Mouse (Mus musculus): ENCODE data around the gene Sbp. TPM values are rescaled to one million over a fixed set of nuclear protein-coding genes. Genes with fewer than 3 reads are reported as not detected.

Sbp gene
- total RNA-seq, 4 experiments from 2014 or later, result not detected

DNA sequence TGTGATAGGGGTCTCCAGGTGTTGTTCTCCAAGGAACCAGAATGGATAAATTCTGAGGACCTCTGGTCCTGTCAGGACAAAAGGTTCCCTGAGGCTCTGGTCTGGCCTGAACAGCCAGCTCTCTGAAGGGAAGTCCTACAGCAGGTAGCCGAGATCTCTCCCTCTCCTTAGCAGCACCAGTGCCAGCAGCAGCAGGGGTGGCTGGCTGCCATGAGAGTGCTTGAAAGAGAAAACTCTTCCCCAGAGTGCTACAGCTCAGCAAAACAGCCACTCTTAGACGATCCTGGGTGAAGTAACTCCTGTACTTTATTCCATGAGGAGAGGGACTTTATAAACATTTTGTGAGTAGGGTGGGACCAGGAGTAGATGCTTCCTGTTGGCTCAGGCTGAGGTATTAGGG is 48.3 kb downstream of the Sbp start:
- no peak for DNase-seq (ENCODE audit: low spot score in 2 of 2)

DNA sequence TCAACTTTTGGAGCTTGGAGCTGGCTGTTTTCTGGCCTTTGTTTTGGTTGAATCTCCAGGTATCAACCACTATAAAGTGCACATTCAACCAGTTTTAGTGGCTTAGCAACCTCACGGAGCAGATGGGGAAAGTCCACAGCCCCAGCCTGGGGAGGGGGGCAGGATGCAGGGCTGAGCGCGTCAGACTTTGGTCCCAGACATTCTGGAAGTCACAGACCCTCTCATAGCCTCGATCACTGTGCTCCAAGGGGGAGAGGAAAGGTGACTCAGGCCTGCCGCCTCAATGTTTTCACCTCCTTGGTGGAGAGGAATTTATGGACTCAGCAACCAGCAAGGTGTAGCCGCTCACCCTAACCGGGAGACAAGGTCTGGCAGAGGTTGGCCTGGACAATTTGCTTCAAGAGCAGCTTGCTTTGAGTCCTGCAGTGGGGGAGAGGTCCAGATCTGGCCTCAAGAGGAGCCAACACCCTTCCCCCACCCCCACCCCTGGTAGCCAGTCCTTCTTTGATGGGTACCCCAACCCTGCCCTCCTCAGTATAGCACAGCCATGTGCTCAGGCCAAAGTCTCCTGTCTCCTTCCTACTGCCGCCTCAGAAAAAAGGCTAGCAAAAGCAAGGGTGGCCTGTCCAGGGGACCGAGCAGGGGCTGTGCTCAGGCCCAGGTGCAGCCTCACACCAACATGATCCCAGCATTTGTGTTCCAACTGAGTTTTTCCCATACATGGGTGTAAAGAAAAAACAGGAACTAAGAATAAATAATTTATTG is 51.5 kb downstream of the Sbp start:
- no peak for DNase-seq (ENCODE audit: low spot score in 2 of 2)

DNA sequence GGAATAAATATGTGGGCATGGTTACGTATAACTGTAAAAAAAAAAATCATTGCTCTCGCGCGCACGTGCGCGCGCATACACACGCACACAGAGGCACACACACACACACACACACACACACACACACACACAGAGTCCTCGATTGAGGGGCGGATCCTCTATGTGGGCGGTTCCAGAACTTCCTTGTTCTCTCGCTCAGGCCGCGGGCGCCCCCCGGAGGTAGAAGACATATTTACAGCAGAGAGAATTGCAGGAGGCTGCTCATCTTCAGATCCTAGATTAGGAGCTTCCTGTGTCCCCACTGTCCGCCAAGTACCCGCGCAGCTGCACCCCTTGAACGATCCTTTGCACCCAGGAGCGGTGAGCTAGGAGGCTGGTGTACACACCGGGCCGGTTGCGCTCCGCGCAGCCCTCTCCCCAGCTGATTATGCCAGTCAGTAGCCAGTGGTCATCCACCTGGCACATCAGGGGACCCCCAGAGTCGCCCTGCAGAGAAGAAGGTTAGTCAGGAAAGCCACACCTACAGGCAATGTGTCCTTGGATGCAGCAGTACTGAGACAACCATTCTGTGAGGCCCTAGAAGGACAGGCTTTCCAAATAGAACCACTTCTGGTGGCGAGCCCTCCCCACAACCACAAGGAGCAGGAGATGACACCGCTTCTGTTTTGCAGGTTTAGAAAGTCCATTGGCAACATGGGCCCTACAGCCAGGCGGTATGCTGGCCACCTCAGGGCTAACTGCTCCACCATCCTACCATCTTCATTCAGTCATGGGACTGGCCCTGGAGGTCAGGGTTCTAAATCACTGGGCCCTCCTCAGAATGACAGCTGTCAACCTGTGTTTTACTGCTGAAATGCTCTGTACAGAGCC is 52.3 kb downstream of the Sbp start:
- peak; percentile 89 to 97 for DNase-seq (ENCODE audit: low spot score in 2 of 2)

DNA sequence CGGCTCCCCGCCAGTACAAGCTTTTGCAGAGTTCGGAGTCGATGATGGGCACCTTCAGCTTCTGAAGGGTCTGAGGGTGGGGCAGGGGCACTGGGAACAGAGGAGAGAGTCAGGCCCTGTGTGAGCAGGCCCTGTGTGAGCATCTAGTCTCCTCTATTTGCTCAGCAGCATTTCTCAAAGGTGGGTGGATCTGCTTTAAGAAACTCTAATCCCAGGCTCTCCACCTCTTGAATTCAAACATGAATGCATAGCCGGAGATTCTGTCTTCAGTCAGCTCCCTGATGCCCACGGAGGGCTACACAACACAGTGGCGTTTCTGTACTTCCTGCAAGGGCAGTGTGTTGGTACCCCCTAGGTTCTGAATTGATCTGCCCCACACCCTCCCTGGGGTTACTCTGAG is 53.2 kb downstream of the Sbp start:
- DNase-seq (ENCODE audit: low spot score in 2 of 2), result no peak

Other genes with a start within 250 kb of the Sbp start
- gene 1520401A03Rik, start 218.9 kb upstream of the Sbp start, total RNA-seq (2022), result under 1 TPM in 3 of 4 experiments, not detected in 1; 0.11 to 0.57 (median 0.19) TPM
- gene Pkmyt1, start 215.3 kb upstream of the Sbp start, total RNA-seq (2022), result 1 to 10 TPM; 4.6 to 6.4 (median 5.5) TPM
- 10 to 100 TPM; 60.6 to 69.2 (median 62.3) TPM for gene Paqr4, start 200.8 kb upstream of the Sbp start, total RNA-seq (2022)
- 1 to 10 TPM in 2 of 4 experiments, under 1 TPM in 2; 0.78 to 1.4 (median 1.0) TPM for gene Kremen2, start 195.8 kb upstream of the Sbp start, total RNA-seq (2022)
- 100 to 1,000 TPM; 423 to 484 (median 468) TPM for gene Flywch1, start 170.1 kb upstream of the Sbp start, total RNA-seq (2022)
- gene Flywch2, start 155.6 kb upstream of the Sbp start, total RNA-seq (2022), result 10 to 100 TPM; 12.2 to 21.3 (median 17.7) TPM
- 100 to 1,000 TPM; 535 to 585 (median 566) TPM for gene Srrm2, start 151.1 kb upstream of the Sbp start, total RNA-seq (2022)
- 100 to 1,000 TPM; 314 to 398 (median 353) TPM for gene Elob, start 112.5 kb upstream of the Sbp start, total RNA-seq (2022)
- gene Prss33, start 105.6 kb upstream of the Sbp start, total RNA-seq (2022), result under 1 TPM in 1 of 4 experiments, not detected in 3; 0.30 TPM
- under 1 TPM in 3 of 4 experiments, not detected in 1; 0.39 to 0.87 (median 0.66) TPM for gene Prss32, start 97.8 kb upstream of the Sbp start, total RNA-seq (2022)
- 1 to 10 TPM; 1.1 to 3.2 (median 2.0) TPM for gene Prss41, start 97.5 kb upstream of the Sbp start, total RNA-seq (2022)
- not detected for gene Prss21, start 73.6 kb upstream of the Sbp start, total RNA-seq (2022)
- gene Dcpp1, start 60.8 kb upstream of the Sbp start, total RNA-seq (2022), result not detected
- gene Dcpp2, start 60.8 kb upstream of the Sbp start, total RNA-seq (2022), result not detected
- gene Dcpp3, start 24.2 kb upstream of the Sbp start, total RNA-seq (2022), result not detected
- not detected for gene Sbpl, start 13.6 kb downstream of the Sbp start, total RNA-seq (2022)
- under 1 TPM; 0.25 to 0.96 (median 0.68) TPM for gene Prss30, start 38.9 kb downstream of the Sbp start, total RNA-seq (2022)
- gene Prss22, start 56.4 kb downstream of the Sbp start, total RNA-seq (2022), result 1 to 10 TPM in 3 of 4 experiments, under 1 TPM in 1; 0.94 to 1.7 (median 1.1) TPM
- not detected for gene Prss27, start 96.5 kb downstream of the Sbp start, total RNA-seq (2022)
- gene Kctd5, start 131.8 kb downstream of the Sbp start, total RNA-seq (2022), result 10 to 100 TPM; 20.9 to 23.2 (median 21.9) TPM
- 100 to 1,000 TPM; 105 to 133 (median 122) TPM for gene Pdpk1, start 209.3 kb downstream of the Sbp start, total RNA-seq (2022)
- gene Amdhd2, start 222.1 kb downstream of the Sbp start, total RNA-seq (2022), result 10 to 100 TPM; 34.8 to 48.2 (median 40.3) TPM
- gene Atp6v0c, start 228.0 kb downstream of the Sbp start, total RNA-seq (2022), result 1,000 to 10,000 TPM; 1,111 to 1,205 (median 1,168) TPM

Data from left cerebral cortex, adult 8-10 months (tissue).